Mouse (Mus musculus): ENCODE data around the gene Thbs3.

Thbs3 gene

DNA sequence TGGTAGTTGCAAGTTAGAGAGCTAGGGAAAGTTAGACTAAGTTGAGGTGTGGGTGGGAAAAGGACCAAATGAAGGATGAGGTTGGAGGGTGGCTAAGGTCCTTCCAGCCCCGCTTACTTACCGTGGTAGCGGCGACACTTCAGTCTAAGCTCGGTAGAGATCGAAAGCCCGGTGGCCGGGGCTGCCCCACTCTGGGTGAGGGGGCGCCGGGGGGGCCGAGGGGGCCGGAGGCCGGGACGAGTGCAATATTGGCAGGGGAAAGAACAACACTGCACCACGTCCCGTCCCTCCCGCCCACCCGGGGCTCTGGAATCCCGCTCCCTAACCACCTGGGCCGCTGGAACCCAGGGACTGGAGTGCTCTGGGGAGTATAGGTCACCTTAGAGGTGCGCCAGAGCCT lies 11.9 kb downstream of the Thbs3 start, which contains the start of gene Mtx1:
TSS of gene Mtx1 (minus strand) at position 189 of the 400 bp plus-strand sequence.
- no peak for DNase-seq (ENCODE audit: low spot score)

DNA sequence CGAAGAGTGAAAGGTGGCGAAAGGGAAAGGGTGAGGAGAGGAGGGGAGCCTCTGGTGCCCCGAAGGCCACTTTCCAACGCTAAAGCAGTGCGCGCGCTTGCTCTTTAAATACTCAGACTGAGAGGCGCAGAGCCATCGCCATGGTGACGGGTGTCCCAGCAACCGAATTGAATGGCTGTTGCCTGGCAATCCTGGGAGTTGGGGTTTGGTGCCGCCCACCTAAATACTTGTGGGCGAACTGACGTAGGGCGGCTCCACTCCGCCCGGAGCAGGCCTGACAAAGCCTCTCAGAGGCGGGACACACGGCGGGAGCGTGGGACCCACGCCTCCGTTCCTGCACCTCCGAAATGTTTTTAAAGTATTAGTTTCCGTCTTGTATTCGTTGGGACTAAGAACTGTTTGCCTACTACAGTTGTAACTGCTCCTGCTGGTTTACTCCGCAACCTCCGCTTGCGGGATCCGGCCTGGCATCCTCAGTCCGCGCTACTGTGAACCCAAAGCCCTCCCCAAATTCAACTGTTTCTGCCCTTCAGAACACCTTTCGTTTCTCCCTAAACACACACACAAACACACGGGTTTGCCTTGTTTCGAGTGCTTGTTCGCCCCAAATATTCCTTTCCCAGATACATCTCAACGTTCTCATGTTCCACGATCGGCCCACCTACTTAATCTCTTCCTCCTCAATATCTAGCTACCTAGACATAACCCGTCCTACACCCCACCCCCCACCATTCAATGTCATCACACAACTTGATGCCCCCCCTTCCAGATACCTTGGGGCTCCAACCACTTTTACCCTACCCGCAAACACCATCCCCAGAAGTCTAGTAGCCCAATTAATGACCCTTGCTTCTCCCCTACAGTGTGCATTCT lies 12.6 kb downstream of the Thbs3 start:
- DNase-seq (ENCODE audit: low spot score), result peak; percentile 89

DNA sequence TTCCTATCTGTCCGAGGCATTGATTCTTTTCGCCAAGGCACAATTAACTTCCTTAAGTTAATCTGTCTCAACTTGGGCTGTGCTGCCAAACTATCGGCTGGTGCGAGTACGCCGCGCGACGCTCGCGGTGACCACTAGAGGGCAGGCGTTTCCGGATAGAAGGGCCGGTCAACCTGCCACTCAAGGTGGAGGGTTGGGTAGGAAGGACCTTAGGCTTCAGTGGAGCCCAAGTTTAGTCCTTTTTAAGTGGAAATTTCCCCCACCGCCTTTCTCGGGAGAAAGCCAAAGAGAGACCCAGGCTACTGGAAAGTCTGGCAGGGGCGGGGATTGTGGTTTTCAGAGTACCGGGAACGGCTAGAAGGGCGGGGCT lies 13.2 kb downstream of the Thbs3 start:
- DNase-seq (ENCODE audit: low spot score), result peak; percentile 68

DNA sequence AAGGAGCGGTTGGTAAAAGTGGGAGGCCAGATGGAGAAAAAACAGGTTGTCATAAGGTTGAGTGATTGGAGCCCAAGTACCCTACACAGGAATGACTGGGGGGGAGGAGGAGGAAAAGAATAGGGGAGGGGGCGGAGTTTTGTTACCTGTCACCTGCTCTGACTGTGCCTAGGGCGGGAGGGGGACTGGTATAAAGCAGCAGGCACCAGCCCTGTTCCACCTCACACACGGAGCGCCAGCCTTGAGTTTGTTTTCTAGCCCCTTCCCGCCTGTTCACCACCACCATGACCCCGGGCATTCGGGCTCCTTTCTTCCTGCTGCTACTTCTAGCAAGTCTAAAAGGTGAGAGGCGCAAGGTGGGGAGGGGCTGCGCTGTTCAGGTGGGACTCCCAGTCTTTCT lies 13.9 kb downstream of the Thbs3 start, which contains the start of gene Muc1:
TSS of gene Muc1 (plus strand) at position 222 of the 400 bp plus-strand sequence.
- DNase-seq (ENCODE audit: low spot score), result no peak

DNA sequence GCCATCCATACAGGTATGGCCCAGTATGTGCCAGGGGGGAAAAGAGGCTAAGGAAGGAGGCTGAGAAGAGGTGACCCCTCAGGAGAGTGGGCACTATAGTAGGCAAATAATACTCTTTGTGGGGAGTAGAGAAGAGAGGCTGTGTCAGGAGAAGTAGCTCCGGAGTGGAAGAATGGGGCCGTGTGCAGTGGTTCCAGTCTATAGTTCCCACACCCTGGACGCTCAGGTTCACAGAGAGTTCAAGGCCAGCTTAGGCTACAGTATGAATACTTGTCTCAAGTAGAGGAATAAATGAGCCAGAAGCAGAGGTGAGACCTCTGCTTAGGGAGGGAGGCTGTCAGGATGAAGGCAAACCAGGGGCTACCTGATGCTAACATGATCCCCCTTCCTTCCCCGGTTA lies 14.3 kb downstream of the Thbs3 start:
- DNase-seq (ENCODE audit: low spot score), result no peak

DNA sequence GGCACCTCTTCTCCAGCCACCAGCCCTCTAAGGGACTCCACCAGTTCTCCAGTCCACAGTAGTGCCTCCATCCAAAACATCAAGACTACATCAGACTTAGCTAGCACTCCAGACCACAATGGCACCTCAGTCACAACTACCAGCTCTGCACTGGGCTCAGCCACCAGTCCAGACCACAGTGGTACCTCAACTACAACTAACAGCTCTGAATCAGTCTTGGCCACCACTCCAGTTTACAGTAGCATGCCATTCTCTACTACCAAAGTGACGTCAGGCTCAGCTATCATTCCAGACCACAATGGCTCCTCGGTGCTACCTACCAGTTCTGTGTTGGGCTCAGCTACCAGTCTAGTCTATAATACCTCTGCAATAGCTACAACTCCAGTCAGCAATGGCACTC lies 15.6 kb downstream of the Thbs3 start:
- DNase-seq (ENCODE audit: low spot score), result no peak

DNA sequence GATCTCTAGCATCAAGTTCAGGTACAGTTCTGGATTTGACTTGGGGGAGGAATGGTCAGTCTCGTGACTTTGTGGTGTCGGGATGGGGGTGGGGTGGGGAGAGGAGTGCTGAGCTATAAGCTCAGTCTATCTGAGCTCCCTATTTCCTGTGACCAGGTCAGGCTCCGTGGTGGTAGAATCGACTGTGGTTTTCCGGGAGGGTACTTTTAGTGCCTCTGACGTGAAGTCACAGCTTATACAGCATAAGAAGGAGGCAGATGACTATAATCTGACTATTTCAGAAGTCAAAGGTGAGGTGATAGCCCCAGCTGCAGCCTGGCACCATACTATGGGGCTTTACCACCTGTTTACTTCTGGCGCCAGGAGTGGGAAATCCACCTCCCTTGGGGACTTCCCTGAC lies 16.4 kb downstream of the Thbs3 start:
- DNase-seq (ENCODE audit: low spot score), result no peak

DNA sequence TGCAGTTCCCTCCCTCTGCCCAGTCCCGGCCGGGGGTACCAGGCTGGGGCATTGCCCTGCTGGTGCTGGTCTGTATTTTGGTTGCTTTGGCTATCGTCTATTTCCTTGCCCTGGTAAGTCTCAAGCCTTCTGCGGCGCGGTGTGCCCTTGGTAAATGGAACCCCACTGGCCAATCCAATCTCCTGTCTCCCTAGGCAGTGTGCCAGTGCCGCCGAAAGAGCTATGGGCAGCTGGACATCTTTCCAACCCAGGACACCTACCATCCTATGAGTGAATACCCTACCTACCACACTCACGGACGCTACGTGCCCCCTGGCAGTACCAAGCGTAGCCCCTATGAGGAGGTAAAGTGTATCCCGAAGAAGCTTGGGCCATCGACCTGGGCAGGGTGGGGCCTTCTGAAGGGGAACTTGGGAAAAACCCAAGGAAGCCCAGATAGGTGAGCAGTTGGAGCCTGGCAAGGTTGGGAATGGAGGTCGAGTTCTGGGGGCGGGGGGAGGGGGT lies 16.8 kb downstream of the Thbs3 start:
- DNase-seq (ENCODE audit: low spot score), result no peak

DNA sequence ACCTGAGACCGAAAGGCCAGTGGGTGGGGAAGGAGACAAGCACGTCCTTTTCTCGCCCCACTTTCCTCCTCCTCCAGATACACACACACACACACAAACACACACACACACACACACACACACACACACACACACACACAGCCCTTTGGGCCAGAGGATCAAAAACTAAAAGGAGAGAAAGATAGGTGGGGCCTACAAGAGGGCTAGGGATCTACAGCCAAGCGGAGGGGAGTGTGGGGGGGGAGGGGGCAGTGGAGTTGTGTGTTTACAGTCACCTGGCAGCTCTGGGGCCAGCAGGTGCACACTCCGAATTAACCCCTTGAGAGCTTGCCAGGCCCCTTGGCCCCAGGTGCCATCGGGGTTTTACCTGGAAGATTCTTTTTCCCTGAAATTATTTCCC lies 17.6 kb downstream of the Thbs3 start:
- no peak for DNase-seq (ENCODE audit: low spot score)

DNA sequence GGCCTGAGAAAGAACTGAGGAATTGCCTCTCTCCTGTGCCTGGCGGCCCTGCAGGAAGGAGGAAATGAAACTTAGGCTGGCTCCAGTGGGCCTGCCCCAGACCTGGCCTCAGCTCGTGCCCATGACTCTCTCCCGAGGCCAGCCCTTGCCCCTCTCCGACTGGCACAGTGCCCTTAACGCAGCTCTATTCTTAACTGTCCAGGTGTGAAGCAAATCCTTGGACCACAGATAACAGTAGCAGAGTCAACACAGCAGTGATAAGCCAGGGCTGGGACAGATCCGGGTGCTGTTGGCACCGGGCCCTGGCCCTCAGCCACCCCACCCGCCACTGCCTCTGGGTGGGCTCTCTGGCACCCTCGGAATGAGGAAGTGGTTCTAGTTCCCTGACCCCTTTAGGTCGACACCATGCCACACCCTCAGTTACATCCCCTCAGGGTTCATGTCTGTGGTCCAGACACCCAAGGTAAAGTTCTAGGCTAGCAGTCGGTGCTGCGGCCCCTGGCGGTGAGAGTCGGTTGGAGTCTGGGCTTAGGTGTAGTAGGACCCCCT lies 18.7 kb downstream of the Thbs3 start:
- DNase-seq (ENCODE audit: low spot score), result no peak

DNA sequence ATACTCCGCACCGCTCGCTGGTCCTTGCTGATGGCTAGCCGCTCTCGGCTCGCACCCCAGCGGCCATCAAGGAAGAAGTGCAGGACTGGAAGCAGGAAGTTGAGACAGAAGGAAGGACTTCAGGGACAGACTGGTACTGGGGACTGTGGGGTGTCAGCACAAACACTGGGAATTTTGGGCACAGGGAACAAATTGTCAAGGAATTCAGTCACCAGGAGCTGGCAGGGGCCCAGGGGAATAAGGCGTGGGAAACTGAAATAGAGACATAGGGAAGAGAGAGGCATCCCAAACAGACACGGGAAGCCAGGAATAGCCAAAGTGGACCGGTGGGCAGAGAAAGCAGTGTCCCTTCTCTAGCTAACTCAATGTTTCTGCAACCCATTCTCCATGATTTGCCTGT lies 21.5 kb downstream of the Thbs3 start:
- no peak for DNase-seq (ENCODE audit: low spot score)

DNA sequence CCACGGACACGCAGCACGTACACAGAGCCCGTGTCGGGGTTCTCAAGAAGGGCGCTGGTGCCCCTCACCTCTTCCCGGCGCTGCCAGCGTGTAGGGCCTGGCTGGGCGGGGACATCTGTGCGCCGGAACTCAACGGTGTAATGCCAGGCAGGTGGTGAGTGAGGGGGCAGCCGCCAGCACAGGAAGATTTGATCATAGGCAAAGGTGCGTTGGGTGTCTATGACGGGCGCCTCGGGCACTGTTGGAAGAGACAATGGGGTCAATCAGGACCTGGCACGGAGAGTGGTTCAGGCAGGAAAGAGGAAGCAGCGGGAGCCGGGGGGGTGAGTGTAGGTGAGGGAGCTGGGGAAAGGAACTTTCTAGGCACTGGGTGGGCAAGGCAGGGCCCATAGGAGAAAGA lies 22.7 kb downstream of the Thbs3 start:
- no peak for DNase-seq (ENCODE audit: low spot score)

DNA sequence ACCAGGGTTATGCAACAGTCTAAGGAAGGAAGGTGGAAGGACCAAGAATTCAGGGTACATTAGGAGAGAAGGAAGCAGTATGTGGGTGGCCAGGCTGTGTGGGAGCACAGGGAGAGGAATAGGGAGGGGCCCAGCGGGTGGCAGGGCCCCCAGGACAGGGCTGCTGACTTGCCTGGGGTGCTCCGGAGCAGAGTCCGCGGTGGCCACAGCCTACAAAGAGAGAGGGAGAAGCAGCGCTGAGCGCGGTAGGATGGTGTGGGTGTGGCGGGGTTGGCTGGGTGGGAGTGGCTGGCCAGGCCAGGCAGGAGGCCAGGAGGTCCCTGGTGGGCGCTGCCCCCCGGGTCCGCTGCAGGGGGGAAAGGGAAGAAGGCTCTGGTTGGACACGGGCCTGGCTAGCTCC lies 23.5 kb downstream of the Thbs3 start:
- no peak for DNase-seq (ENCODE audit: low spot score)

DNA sequence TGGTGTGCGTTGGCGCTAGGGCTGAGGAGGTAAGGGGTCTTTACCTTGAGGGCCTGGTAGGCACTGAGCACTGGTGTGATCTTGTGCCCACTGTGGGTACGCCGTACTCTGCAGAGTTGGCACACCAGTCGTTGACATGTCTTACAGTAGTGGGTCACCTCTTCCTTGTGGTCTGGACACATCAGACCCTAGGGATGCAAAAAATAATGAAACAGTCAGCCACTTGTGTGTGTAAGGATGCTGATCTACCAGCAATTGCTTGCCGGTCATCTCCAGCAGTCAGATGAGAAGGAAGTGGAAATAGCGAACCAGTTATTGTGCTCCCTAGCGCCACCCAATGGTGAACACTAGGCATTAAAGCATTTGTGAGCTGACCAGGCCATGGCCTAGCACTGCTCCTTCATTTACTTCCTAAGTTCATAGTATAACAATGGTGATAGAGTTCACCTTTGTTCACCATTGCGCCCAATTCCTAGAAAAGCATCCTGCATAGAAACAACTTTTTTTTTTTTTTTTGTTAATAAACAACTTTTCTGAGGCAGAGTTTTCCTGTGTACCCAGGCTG lies 27.4 kb downstream of the Thbs3 start:
- DNase-seq (ENCODE audit: low spot score), result no peak

DNA sequence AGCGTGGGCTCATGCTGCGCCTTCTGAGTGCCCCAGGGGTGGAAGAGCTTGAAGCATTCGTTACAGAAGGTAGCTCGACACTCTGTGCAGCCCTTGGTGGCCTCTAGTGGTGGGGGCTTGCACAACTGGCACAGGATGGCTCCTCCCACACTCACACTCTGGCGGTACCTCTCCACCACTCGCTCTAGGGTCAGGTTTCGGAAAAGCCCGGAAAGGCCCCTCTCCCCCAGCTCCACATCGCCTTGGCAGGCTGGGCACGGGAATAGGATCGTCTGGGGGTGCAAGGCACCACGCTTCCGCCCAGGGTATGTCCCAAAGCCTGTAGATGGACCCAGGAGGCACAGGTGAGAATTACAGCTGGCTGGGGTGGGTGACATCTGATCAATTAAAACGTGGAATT lies 28.6 kb downstream of the Thbs3 start:
- DNase-seq (ENCODE audit: low spot score), result no peak

DNA sequence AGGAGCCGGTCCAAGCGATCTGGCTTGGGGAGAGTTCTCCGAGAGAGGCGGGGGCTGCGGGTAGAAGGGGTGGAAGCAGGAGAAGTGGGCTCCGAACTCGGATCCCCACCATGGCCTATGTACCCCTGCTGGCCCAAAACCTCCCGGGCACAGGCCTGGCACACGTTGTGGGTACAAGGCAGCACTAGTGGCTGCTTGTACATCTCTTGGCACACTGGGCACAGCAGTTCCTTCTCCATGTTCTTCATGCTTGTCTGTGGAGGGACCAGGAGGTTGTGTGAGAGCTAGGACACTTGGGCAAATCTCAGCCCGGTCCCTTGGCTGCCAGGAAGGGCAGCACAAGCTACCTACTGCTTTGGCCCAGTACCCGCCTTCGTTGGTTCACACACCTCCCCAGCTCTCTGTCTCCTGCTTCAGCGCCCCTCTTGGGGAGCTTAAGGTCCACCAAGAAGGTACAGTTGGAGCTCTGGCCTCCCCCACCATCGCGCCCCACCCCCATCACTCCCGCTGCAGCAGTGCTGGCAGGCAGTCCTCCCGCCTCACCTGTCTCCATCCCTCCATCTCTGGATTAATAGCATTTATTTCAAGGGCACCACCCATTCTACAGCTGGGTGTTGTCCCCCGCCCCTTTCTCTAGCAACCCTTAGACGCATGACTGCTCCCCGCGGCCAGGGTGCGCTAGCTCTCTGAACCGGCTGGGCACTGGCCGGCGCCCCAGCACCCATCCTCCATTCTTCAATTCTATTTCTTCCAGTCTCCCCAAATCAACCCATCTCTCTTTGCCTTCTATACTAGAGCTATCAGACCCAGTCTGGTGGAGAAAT lies 29.4 kb downstream of the Thbs3 start:
- DNase-seq (ENCODE audit: low spot score), result no peak

DNA sequence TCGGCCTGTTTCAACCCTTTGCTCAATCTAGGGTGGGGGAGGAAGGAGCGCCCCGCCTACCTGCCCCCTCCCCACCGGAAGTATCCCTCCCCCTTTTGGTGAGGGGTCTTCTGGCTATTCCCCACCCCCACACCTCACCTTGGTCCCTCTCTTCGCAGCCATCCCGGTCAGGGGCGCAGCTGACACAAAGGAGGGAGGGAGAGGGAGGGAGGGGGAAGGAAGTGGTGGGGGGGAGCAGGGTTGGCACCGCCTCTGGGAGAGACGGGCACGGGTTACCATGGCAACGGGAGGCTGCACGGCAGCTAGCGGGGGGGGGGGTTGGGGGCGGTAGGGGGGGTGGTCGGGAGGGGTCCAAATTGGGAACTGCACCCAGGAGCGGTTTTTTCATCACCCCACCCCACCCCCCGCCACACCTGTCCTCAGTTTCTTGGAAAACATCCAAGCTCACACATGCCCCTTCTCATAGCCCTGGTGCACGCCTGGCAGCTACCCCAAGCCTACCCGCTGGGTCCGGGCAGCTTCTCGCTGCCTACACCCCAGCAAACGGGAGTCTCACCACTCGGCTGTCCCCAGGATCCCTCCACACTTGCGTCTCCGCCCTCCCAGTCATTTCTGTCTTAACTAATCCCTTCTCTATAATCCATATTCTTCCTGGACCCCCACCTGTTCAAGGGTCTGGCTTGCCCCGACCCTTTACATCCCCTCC lies 30.2 kb downstream of the Thbs3 start:
- no peak for DNase-seq (ENCODE audit: low spot score)

DNA sequence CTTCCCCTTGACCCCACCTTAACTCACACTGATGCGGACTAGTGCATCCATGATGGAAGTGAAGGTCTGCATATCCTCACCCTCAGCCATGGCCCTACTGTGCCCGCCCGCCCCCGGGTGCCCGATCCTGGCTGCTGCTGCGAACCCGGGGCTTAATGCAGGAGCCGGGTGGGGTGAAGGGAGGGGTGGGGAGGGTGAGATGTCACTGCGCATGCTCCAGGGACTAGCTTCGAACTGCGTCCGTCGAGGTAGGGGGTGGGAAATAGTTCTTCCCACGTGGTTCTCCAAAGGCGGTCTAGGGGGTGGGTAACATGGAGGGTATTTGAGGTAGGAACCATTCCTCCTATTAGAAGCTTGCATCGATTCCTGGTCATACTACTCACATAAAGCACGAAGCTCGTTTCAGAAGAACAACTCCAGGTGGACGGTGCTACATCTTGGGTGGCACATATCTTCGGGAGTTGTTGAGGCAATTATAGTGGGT lies 30.8 kb downstream of the Thbs3 start, which contains the start of gene Krtcap2:
TSS of gene Krtcap2 (plus strand) at position 279 of the 484 bp plus-strand sequence.
- no peak for DNase-seq (ENCODE audit: low spot score)

DNA sequence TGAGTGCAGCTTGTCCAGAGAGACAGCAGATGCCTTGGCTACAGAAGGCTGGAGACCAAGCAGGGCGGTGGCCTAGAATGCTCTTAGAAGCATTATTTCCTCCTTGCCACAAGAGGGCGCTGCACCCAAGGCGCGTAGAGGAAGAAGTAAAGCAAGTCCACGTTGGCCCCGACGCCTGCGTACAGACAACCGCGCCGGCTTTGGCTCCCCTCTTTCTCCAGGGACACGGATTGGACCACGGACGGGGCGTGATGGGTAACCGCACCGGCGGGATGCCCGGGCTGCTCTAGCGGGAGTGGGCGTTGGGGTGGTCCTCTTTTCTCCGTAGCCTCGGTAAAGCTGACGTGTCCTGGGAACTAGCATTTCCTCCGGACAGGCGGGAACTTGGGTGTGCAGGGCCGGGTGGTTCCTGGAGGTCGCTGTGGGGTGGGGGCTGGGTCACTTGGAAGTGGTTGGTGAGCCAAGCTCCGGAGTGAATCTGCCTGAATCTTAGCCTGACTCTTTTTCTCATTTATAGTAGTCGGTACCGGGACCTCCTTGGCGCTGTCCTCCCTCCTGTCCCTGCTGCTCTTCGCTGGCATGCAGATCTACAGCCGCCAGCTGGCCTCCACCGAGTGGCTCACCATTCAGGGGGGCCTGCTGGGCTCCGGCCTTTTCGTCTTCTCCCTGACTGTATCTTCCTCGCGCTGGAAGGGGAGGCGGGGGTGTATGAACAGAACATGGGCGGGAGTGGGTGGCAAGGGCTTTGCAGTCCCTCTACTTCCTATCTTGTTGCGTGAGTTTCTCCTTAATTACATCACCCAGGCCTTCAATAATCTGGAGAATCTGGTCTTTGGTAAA lies 31.5 kb downstream of the Thbs3 start, which contains the start of gene Trim46:
TSS of gene Trim46 (minus strand) at position 49 of the 840 bp plus-strand sequence.
- peak; percentile 83 for DNase-seq (ENCODE audit: low spot score)

DNA sequence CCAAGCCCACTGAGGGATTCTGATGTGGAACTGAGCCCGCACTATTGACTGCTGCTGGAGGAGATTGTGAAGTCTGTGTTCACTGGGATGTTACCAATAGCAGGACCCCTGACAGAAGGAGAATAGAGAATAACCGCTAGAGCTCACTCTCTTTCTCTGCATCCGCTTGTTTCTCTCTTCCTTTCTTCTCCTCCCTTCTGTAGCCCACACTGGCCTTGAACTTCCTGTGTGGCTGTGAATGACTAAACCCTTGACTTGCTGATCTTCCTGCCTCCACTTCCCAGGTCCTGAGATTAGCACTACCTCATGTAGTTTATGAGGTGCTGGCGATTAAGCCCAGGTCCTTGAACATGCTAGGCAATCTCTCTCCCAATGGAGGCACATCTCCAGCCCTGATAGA lies 32.5 kb downstream of the Thbs3 start:
- DNase-seq (ENCODE audit: low spot score), result no peak

Measured in ovary, adult 18-20 months (tissue).